Mouse (Mus musculus) natural killer cell, adult 2 months (primary cell): ENCODE measurements around the gene Ung.

ENCODE experiments used
- DNase-seq, 2 experiments: peaks; one replicate each; pipeline ENCODE4 v3.0.0; 2022; ENCODE audit warnings: low spot score in 2 of 2

Gene Ung

GRCm38 (mm10) chr5:114163117-114163696 lies 33.0 kb downstream of the Ung start:
- no peak for DNase-seq

GRCm38 (mm10) chr5:114170345-114170744 lies 40.2 kb downstream of the Ung start:
- no peak for DNase-seq

GRCm38 (mm10) chr5:114172936-114173335 lies 42.8 kb downstream of the Ung start:
- DNase-seq: peak in 1 of 2 experiments; percentile 36

GRCm38 (mm10) chr5:114173458-114173857 lies 43.3 kb downstream of the Ung start:
- no peak for DNase-seq

GRCm38 (mm10) chr5:114173877-114174581 lies 43.8 kb downstream of the Ung start:
- no peak for DNase-seq

- DNase-seq: no peak
These were observed 44.5 kb downstream of the Ung start for GRCm38 (mm10) chr5:114174639-114175038.

GRCm38 (mm10) chr5:114175596-114176171 lies 45.5 kb downstream of the Ung start:
- DNase-seq: peak; percentile 33 to 35

GRCm38 (mm10) chr5:114176548-114177400 lies 46.6 kb downstream of the Ung start:
- no peak for DNase-seq

- DNase-seq: no peak
These were observed 48.0 kb downstream of the Ung start for GRCm38 (mm10) chr5:114177966-114178719.

GRCm38 (mm10) chr5:114179541-114179940 lies 49.4 kb downstream of the Ung start:
- DNase-seq: no peak

GRCm38 (mm10) chr5:114183493-114183892 lies 53.3 kb downstream of the Ung start:
- DNase-seq: no peak

GRCm38 (mm10) chr5:114187108-114187507 lies 56.9 kb downstream of the Ung start:
- DNase-seq: no peak
